Mouse (Mus musculus) myocyte (in vitro differentiated cells): Measurements from ENCODE around the gene Hmga2. TPM values are rescaled to one million over a fixed set of nuclear protein-coding genes. Genes with fewer than 3 reads are reported as not detected.

Experiments used
- H3K27me3 ChIP-seq: one replicate; pipeline ENCODE4 v1.6.1; 2011; ENCODE audit not compliant: control insufficient read depth, insufficient read depth, insufficient read length
- H3K36me3 ChIP-seq: one replicate; pipeline ENCODE4 v1.6.1; 2011; ENCODE audit not compliant: control insufficient read depth, insufficient read depth
- H3K4me2 ChIP-seq: one replicate; pipeline ENCODE4 v1.6.1; 2011; ENCODE audit warnings: low read depth, control low read depth
- H3K4me3 ChIP-seq: one replicate; pipeline ENCODE4 v1.5.1; 2011; ENCODE audit warnings: mild to moderate bottlenecking, control low read depth, moderate library complexity
- H3K79me2 ChIP-seq: one replicate; pipeline ENCODE4 v1.6.1; 2011; ENCODE audit not compliant: control insufficient read depth, insufficient read depth
- H3ac ChIP-seq: one replicate; pipeline ENCODE4 v1.6.1; 2011; ENCODE audit not compliant: control insufficient read depth, insufficient read length
- CEBPB ChIP-seq: IDR thresholded peaks from 2 replicates; pipeline ENCODE4 v1.6.1; 2011; ENCODE audit warnings: mild to moderate bottlenecking, moderate library complexity; ENCODE audit not compliant: poor library complexity, insufficient read depth, severe bottlenecking
- E2F4 ChIP-seq: IDR thresholded peaks from one replicate; pipeline ENCODE4 v1.6.1; 2011; ENCODE audit warnings: mild to moderate bottlenecking, control low read depth, moderate library complexity; ENCODE audit not compliant: insufficient read depth
- MAX ChIP-seq: IDR thresholded peaks from one replicate; pipeline ENCODE4 v1.6.1; 2011; ENCODE audit warnings: low read depth, mild to moderate bottlenecking, control low read depth
- MYOD1 ChIP-seq, 3 experiments: IDR thresholded peaks; one replicate each; pipeline ENCODE4 v1.6.1; 2011; ENCODE audit warnings: control low read depth in 2 of 3, low read depth in 2 of 3, mild to moderate bottlenecking in 2 of 3, moderate library complexity in 1 of 3; ENCODE audit not compliant: insufficient read length in 2 of 3, control insufficient read depth in 1 of 3
- MYOG ChIP-seq, 3 experiments: IDR thresholded peaks; one replicate each; pipeline ENCODE4 v1.6.1; 2011; ENCODE audit warnings: control low read depth in 2 of 3, low read depth in 2 of 3, mild to moderate bottlenecking in 2 of 3; ENCODE audit not compliant: insufficient read length in 2 of 3, control insufficient read depth in 1 of 3, insufficient read depth in 1 of 3
- POLR2A ChIP-seq: IDR thresholded peaks from one replicate; pipeline ENCODE4 v1.6.1; 2011; ENCODE audit warnings: low read depth, mild to moderate bottlenecking, control low read depth, moderate library complexity; ENCODE audit not compliant: insufficient read length
- POLR2AphosphoS2 ChIP-seq: IDR thresholded peaks from one replicate; pipeline ENCODE4 v1.6.1; 2011; ENCODE audit warnings: low read depth, control low read depth; ENCODE audit not compliant: insufficient read length
- REST ChIP-seq: IDR thresholded peaks from one replicate; pipeline ENCODE4 v1.6.1; 2011; ENCODE audit warnings: mild to moderate bottlenecking, control low read depth, moderate library complexity; ENCODE audit not compliant: insufficient read depth, insufficient read length
- SRF ChIP-seq: IDR thresholded peaks from one replicate; pipeline ENCODE4 v1.6.1; 2011; ENCODE audit warnings: low read depth; ENCODE audit not compliant: control insufficient read depth, insufficient read length
- TCF12 ChIP-seq: IDR thresholded peaks from one replicate; pipeline ENCODE4 v1.6.1; 2011; ENCODE audit warnings: mild to moderate bottlenecking, control low read depth; ENCODE audit not compliant: poor library complexity, insufficient read depth, severe bottlenecking
- TCF3 ChIP-seq: IDR thresholded peaks from one replicate; pipeline ENCODE4 v1.6.1; 2011; ENCODE audit warnings: low read depth, control low read depth; ENCODE audit not compliant: insufficient read length
- USF1 ChIP-seq: IDR thresholded peaks from one replicate; pipeline ENCODE4 v1.6.1; 2011; ENCODE audit warnings: low read depth, mild to moderate bottlenecking, control low read depth, moderate library complexity
- polyA plus RNA-seq: library from polyadenylated mRNA; unstranded; fragments of >200 nt; fragmentation: generic; extraction: Trizol; gene quantifications from one replicate; pipeline ENCODE4 v1.2.1, GENCODE M21; 2012; ENCODE audit warnings: missing spikeins

Gene Hmga2
- polyA plus RNA-seq, 1 experiment: 4.3 TPM

GRCm38 (mm10) chr10:120494653-120495052, 18.4 kb upstream of the Hmga2 start:
- H3K4me2 ChIP-seq: no peak overlapping the region
- H3K27me3 ChIP-seq: no peaks in the 10 kb centered on the region
- H3K4me3 ChIP-seq: no peak overlapping the region
- no peaks in the 10 kb centered on the region for H3K79me2 ChIP-seq
- no peak for TF ChIP-seq SRF
- TF ChIP-seq POLR2AphosphoS2: no peak
- TF ChIP-seq MYOG (IDR thresholded peaks at IDR 0.05; ENCODE audit: control insufficient read depth in 1 of 3, insufficient read depth in 1 of 3, insufficient read length in 2 of 3, low read depth in 2 of 3): no peak
- TF ChIP-seq POLR2A: no peak
- TF ChIP-seq MYOD1 (IDR thresholded peaks at IDR 0.05; ENCODE audit: control insufficient read depth in 1 of 3, insufficient read length in 2 of 3, low read depth in 2 of 3): no peak
- TF ChIP-seq TCF12: no peak
- no peak for TF ChIP-seq TCF3
- TF ChIP-seq USF1: no peak
- TF ChIP-seq REST: no peak
- TF ChIP-seq MAX: no peak
- TF ChIP-seq E2F4: no peak
- TF ChIP-seq CEBPB: no peak
- H3ac ChIP-seq: no peak overlapping the region
- H3K36me3 ChIP-seq: no peaks in the 10 kb centered on the region

DNA sequence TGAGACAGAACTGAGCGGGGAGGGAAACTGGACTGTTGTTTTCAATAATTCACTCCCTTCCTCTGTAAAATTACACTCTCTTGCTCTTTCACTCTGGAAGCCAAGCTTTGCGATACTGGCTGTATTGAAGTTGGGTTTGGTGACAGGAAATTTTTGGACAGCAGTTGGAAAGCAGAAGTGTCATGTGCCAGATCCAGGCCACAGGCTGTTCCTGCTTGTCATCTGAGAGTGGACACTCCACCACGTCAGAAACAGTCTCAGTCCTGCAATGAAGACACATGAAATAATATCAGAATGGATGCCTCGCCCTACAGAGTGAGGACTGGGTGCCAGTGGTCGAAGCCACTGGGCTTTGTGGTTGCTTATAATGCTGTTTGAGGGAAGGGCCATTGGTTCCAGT, 15.2 kb upstream of the Hmga2 start:
- no peaks in the 10 kb centered on the region for H3K36me3 ChIP-seq
- no peak for TF ChIP-seq POLR2AphosphoS2
- no peak for TF ChIP-seq POLR2A
- TF ChIP-seq E2F4: no peak
- no peak for TF ChIP-seq SRF
- TF ChIP-seq TCF12: no peak
- no peak for TF ChIP-seq MAX
- no peak for TF ChIP-seq REST
- TF ChIP-seq USF1: no peak
- no peak for TF ChIP-seq CEBPB
- no peak for TF ChIP-seq MYOD1 (IDR thresholded peaks at IDR 0.05; ENCODE audit: control insufficient read depth in 1 of 3, insufficient read length in 2 of 3, low read depth in 2 of 3)
- no peak for TF ChIP-seq TCF3
- TF ChIP-seq MYOG (IDR thresholded peaks at IDR 0.05; ENCODE audit: control insufficient read depth in 1 of 3, insufficient read depth in 1 of 3, insufficient read length in 2 of 3, low read depth in 2 of 3): no peak
- H3K4me2 ChIP-seq: no peak overlapping the region
- no peak overlapping the region for H3ac ChIP-seq
- H3K79me2 ChIP-seq: no peaks in the 10 kb centered on the region
- H3K4me3 ChIP-seq: no peak overlapping the region
- H3K27me3 ChIP-seq: no peaks in the 10 kb centered on the region

GRCm38 (mm10) chr10:120489611-120490010, 13.3 kb upstream of the Hmga2 start:
- no peaks in the 10 kb centered on the region for H3K79me2 ChIP-seq

GRCm38 (mm10) chr10:120488526-120488925, 12.3 kb upstream of the Hmga2 start:
- Histone ChIP-seq H3K36me3 (no peaks in the 10 kb centered on the region), H3ac (no peak overlapping the region), H3K27me3 (no peaks in the 10 kb centered on the region), H3K4me3 (no peak overlapping the region), H3K4me2 (no peak overlapping the region), H3K79me2 (no peaks in the 10 kb centered on the region)
- TF ChIP-seq REST: no peak
- TF ChIP-seq TCF12: no peak
- no peak for TF ChIP-seq MYOD1 (IDR thresholded peaks at IDR 0.05; ENCODE audit: control insufficient read depth in 1 of 3, insufficient read length in 2 of 3, low read depth in 2 of 3)
- no peak for TF ChIP-seq TCF3
- TF ChIP-seq CEBPB: no peak
- no peak for TF ChIP-seq SRF
- no peak for TF ChIP-seq E2F4
- no peak for TF ChIP-seq POLR2AphosphoS2
- TF ChIP-seq USF1: no peak
- no peak for TF ChIP-seq MAX
- no peak for TF ChIP-seq POLR2A
- no peak for TF ChIP-seq MYOG (IDR thresholded peaks at IDR 0.05; ENCODE audit: control insufficient read depth in 1 of 3, insufficient read depth in 1 of 3, insufficient read length in 2 of 3, low read depth in 2 of 3)

More at GRCm38 (mm10) chr10:120489611-120490010, 13.3 kb upstream of the Hmga2 start:
- no peaks in the 10 kb centered on the region for H3K27me3 ChIP-seq
- no peak overlapping the region for H3K4me2 ChIP-seq
- H3ac ChIP-seq: no peak overlapping the region
- no peak overlapping the region for H3K4me3 ChIP-seq
- TF ChIP-seq TCF12: no peak
- TF ChIP-seq MYOD1 (IDR thresholded peaks at IDR 0.05; ENCODE audit: control insufficient read depth in 1 of 3, insufficient read length in 2 of 3, low read depth in 2 of 3): no peak
- TF ChIP-seq USF1: no peak
- no peak for TF ChIP-seq MAX
- no peak for TF ChIP-seq REST
- TF ChIP-seq SRF: no peak
- TF ChIP-seq MYOG (IDR thresholded peaks at IDR 0.05; ENCODE audit: control insufficient read depth in 1 of 3, insufficient read depth in 1 of 3, insufficient read length in 2 of 3, low read depth in 2 of 3): no peak
- TF ChIP-seq POLR2A: no peak
- TF ChIP-seq CEBPB: no peak
- TF ChIP-seq TCF3: no peak
- TF ChIP-seq POLR2AphosphoS2: no peak
- TF ChIP-seq E2F4: no peak
- H3K36me3 ChIP-seq: no peaks in the 10 kb centered on the region
